Mouse (Mus musculus): ENCODE measurements around the gene Tmem235. TPM values are rescaled to one million over a fixed set of nuclear protein-coding genes. Genes with fewer than 3 reads are reported as not detected.

The Tmem235 gene
- polyA plus RNA-seq, 1 experiment from 2014 or later = not detected

DNA sequence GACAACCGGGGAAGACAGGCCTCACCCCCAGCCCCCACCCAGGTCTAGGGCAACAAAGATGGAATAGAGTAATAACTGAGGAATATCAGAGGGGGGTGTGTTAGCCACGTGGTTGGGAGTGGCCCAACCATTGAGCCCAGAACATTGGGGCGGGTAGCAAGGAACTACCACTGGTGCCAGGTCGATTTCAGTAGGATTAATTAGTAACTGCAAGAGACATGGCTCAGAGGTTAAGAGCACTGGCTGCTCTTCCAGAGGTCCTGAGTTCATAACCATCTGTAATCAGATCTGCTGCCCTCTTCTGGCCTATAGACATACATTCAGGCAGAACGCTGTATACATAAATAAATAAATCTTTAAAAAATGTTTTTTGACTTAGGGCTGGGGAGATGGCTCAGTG lies 13.9 kb upstream of the Tmem235 start:
- WGBS = 40% methylated on average over 5 of the region's 5 CpGs
- no peak overlapping the region for H3K4me2 ChIP-seq (ENCODE audit: low read length)
- H3K9ac ChIP-seq (ENCODE audit: low read depth, low read length) = no peak overlapping the region
- H3K27me3 ChIP-seq (ENCODE audit: insufficient read depth, low read length) = no peaks in the 10 kb centered on the region
- no peaks in the 10 kb centered on the region for H3K36me3 ChIP-seq (ENCODE audit: insufficient read depth, low read length)
- peak; percentile 66 for TF ChIP-seq CTCF (IDR thresholded peaks at IDR 0.05; ENCODE audit: low read depth)
- H3K4me1 ChIP-seq (replicated peaks; ENCODE audit: insufficient read depth, low read length) = peaks cover 7% of the 10 kb centered on the region; the same call in 1 of the 2 replicates
- ATAC-seq (replicated peaks; ENCODE audit: low FRiP score, low read depth) = no peak
- H3K9me3 ChIP-seq (replicated peaks; ENCODE audit: low read length) = no peaks in the 10 kb centered on the region
- no peak overlapping the region for H3K4me3 ChIP-seq (replicated peaks; ENCODE audit: low read depth, low read length)
- H3K27ac ChIP-seq = no peak overlapping the region
- DNase-seq (ENCODE audit: low spot score) = peak; percentile 55

DNA sequence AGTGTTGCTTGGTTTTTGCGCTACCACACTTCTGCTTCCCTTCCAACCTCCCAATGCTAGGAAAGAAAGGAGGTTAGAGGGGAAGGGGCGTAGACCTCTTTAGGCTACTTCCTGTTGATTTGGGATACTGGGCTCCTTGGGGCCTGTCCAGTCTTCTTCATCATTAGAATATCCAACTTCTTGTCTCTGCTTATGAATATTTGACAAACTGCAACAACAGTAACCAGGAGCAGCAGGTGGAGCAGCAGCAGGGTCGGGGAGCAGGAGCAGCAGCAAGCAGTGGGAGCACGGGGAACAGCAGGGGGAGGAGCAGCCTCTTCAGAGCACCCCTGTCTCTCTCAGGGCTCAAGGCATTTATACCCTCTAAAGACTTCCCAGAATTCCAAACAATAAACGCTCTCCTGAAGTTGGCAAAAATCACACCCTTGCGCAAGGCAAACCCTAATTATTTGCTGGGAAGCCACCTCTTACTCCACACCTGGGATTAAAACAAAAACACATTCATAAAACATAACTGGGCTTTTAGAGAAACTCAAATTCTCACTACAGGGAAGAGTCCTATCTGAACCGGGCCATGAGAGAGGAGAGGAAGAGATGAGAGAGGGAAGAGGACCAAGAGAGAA lies 12.8 kb upstream of the Tmem235 start:
- H3K4me1 ChIP-seq (replicated peaks; ENCODE audit: insufficient read depth, low read length) = peaks cover 7% of the 10 kb centered on the region; the same call in 1 of the 2 replicates
- no peaks in the 10 kb centered on the region for H3K27me3 ChIP-seq (ENCODE audit: insufficient read depth, low read length)
- H3K27ac ChIP-seq = peak overlapping the region; percentile 94
- ATAC-seq (replicated peaks; ENCODE audit: low FRiP score, low read depth) (no peak), DNase-seq (ENCODE audit: low spot score) (no peak)
- no peak overlapping the region for H3K4me3 ChIP-seq (replicated peaks; ENCODE audit: low read depth, low read length)
- TF ChIP-seq CTCF (IDR thresholded peaks at IDR 0.05; ENCODE audit: low read depth) = no peak
- peak overlapping the region; percentile 78 for H3K4me2 ChIP-seq (ENCODE audit: low read length)
- 0 out of 2 replicates have a peak, but pooled peaks cover 1% of the 10 kb centered on the region for H3K36me3 ChIP-seq (ENCODE audit: insufficient read depth, low read length)
- no peaks in the 10 kb centered on the region for H3K9me3 ChIP-seq (replicated peaks; ENCODE audit: low read length)
- 73% methylated on average over 7 of the region's 7 CpGs for WGBS
- H3K9ac ChIP-seq (ENCODE audit: low read depth, low read length) = peak overlapping the region; percentile 70

DNA sequence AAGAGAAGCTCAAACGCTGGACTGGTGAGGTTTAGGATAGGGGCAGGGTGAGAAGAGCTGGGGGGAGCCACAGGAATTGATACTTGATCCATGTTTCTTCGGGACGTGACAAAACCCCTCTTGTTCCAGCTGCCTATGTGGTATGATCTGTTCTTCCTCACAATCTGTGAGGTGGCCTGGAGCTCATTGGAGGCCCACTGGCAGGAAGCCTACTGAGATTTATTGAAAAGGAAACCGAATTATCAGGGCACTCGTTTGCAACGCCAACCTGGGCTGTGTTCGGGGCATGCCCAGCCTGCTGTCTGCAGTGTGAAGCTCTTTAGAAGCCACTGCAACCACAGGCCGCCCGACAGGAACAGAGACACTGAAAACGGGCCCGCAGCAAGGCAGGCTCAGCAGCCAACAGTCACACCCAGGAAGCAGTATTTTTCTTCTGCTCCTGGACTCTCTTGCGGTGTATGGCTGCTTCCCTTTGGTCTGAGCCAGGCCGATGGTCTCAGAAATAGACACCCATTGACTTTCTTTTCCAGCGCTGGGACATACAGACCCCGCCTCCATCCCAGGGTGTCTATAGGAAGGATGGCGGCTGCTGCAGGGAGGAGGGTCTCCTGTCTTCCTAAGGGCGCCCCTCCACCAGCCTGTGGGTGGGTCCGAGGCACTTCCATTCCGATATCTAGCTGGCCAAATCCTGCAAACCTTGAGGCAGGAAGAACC lies 12.1 kb upstream of the Tmem235 start:
- H3K4me3 ChIP-seq (replicated peaks; ENCODE audit: low read depth, low read length) = peak overlapping the region; percentile 49
- H3K27ac ChIP-seq = peak overlapping the region; percentile 94
- no peak for TF ChIP-seq CTCF (IDR thresholded peaks at IDR 0.05; ENCODE audit: low read depth)
- H3K4me2 ChIP-seq (ENCODE audit: low read length) = peak overlapping the region; percentile 78
- ATAC-seq (replicated peaks; ENCODE audit: low FRiP score, low read depth) (peak; percentile 63), DNase-seq (ENCODE audit: low spot score) (peak; percentile 77)
- H3K9me3 ChIP-seq (replicated peaks; ENCODE audit: low read length) = no peaks in the 10 kb centered on the region
- H3K4me1 ChIP-seq (replicated peaks; ENCODE audit: insufficient read depth, low read length) = peaks cover 7% of the 10 kb centered on the region; the same call in 1 of the 2 replicates
- peak overlapping the region; percentile 70 for H3K9ac ChIP-seq (ENCODE audit: low read depth, low read length)
- no peaks in the 10 kb centered on the region for H3K27me3 ChIP-seq (ENCODE audit: insufficient read depth, low read length)
- 0 out of 2 replicates have a peak, but pooled peaks cover 3% of the 10 kb centered on the region for H3K36me3 ChIP-seq (ENCODE audit: insufficient read depth, low read length)
- 5% methylated on average over 19 of the region's 19 CpGs for WGBS

DNA sequence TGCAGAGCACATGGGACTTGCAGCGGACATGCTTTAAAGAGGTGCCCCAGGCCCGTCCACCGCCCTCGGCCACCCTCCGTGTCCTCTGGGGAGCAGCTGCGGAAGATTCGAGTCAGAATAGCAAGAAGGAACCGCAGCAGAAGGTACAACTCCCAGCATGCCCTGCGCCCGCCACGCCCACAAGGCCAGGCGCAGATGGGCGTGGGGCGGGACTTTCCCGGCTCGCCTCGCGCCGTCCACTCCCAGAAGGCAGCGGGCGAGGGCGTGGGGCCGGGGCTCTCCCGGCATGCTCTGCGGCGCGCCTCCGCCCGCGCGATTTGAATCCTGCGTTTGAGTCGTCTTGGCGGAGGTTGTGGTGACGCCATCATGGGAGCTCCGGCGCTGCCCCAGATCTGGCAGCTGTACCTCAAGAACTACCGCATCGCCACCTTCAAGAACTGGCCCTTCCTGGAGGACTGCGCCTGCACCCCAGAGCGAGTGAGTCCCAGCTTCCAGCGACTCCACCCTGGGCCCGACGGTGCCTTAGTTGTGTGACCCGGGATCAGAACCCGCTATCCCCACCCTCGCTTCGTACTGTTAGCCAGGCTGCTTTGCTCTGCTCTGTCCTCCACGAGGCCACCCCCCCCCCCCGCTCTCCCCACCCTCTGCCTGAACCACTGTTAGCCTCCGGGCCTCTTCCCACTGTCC lies 11.4 kb upstream of the Tmem235 start, which contains the start of gene Birc5:
Gene Birc5 (plus strand): TSS at position 267 of the 687 bp plus-strand sequence.
- Histone ChIP-seq H3K9me3 (replicated peaks; ENCODE audit: low read length) (no peaks in the 10 kb centered on the region), H3K4me3 (replicated peaks; ENCODE audit: low read depth, low read length) (peak within 1 kb of the TSS; percentile 49), H3K27ac (peak within 1 kb of the TSS; percentile 94), H3K4me2 (ENCODE audit: low read length) (peak within 1 kb of the TSS; percentile 78), H3K9ac (ENCODE audit: low read depth, low read length) (peak within 1 kb of the TSS; percentile 70), H3K4me1 (replicated peaks; ENCODE audit: insufficient read depth, low read length) (peaks cover 7% of the 10 kb centered on the region; the same call in 1 of the 2 replicates), H3K36me3 (ENCODE audit: insufficient read depth, low read length) (0 out of 2 replicates have a peak, but pooled peaks cover 3% of the 10 kb centered on the region), H3K27me3 (ENCODE audit: insufficient read depth, low read length) (no peaks in the 10 kb centered on the region)
- no peak for TF ChIP-seq CTCF (IDR thresholded peaks at IDR 0.05; ENCODE audit: low read depth)
- ATAC-seq (replicated peaks; ENCODE audit: low FRiP score, low read depth) = peak; percentile 90
- peak; percentile 98 for DNase-seq (ENCODE audit: low spot score)
- WGBS = under 1% methylated on average over 51 of the region's 51 CpGs

DNA sequence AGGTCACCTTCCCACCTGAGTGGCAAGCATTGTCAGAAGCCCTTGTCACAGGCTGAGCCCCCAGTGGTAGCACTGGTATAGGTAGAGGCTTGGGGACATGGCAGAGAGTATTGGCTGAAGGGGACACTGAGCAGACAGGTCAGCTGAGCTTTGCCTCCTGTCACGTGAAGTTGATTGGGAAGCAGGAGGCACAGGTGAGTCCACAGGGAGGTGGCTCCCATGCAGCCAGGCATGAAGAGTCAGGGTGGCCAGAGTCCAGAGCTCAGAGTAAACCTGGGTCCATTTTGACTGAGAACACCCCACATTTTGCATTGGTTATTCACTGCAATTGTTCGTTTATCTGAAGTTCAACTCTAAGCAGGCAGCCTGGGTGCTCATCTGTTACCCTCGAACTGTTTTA lies 7.7 kb upstream of the Tmem235 start:
- Histone ChIP-seq H3K4me3 (replicated peaks; ENCODE audit: low read depth, low read length) (no peak overlapping the region), H3K4me2 (ENCODE audit: low read length) (no peak overlapping the region), H3K27me3 (ENCODE audit: insufficient read depth, low read length) (no peaks in the 10 kb centered on the region), H3K9me3 (replicated peaks; ENCODE audit: low read length) (no peaks in the 10 kb centered on the region), H3K9ac (ENCODE audit: low read depth, low read length) (no peak overlapping the region), H3K27ac (no peak overlapping the region), H3K36me3 (ENCODE audit: insufficient read depth, low read length) (peaks cover 13% of the 10 kb centered on the region; the same call in 1 of the 2 replicates), H3K4me1 (replicated peaks; ENCODE audit: insufficient read depth, low read length) (peaks cover 7% of the 10 kb centered on the region; the same call in 1 of the 2 replicates)
- DNase-seq (ENCODE audit: low spot score) (no peak), ATAC-seq (replicated peaks; ENCODE audit: low FRiP score, low read depth) (no peak)
- WGBS = 74% methylated on average over 3 of the region's 3 CpGs
- TF ChIP-seq CTCF (IDR thresholded peaks at IDR 0.05; ENCODE audit: low read depth) = no peak

DNA sequence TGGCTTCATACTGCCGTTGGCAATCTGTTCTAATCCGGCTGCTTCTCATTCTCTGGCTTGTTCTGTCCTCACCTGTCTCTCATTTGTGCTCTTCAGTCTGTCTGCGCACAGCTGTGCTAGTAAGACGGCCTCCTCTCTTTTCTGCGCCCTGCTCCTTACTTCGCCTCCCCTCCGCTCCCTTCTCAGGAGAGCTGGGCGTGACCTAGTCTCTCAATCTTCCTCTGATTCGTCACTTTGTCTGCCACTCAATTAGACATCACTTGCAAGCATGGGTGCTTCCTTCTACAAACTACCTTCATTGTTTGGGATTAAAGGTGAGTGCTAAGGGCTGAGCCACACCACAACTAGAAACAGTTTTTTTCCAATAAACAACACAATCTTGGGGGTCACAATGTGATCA lies 6.3 kb upstream of the Tmem235 start:
- no peak overlapping the region for H3K27ac ChIP-seq
- WGBS = 95% methylated on average over 9 of the region's 9 CpGs
- peaks cover 13% of the 10 kb centered on the region; the same call in 1 of the 2 replicates for H3K36me3 ChIP-seq (ENCODE audit: insufficient read depth, low read length)
- no peak for TF ChIP-seq CTCF (IDR thresholded peaks at IDR 0.05; ENCODE audit: low read depth)
- DNase-seq (ENCODE audit: low spot score) = no peak
- no peak overlapping the region for H3K9ac ChIP-seq (ENCODE audit: low read depth, low read length)
- H3K9me3 ChIP-seq (replicated peaks; ENCODE audit: low read length) = no peaks in the 10 kb centered on the region
- H3K27me3 ChIP-seq (ENCODE audit: insufficient read depth, low read length) = no peaks in the 10 kb centered on the region
- peaks cover 7% of the 10 kb centered on the region; the same call in 1 of the 2 replicates for H3K4me1 ChIP-seq (replicated peaks; ENCODE audit: insufficient read depth, low read length)
- H3K4me2 ChIP-seq (ENCODE audit: low read length) = no peak overlapping the region
- no peak for ATAC-seq (replicated peaks; ENCODE audit: low FRiP score, low read depth)
- H3K4me3 ChIP-seq (replicated peaks; ENCODE audit: low read depth, low read length) = no peak overlapping the region

Measured in kidney, postnatal 0 days (tissue).